Mouse (Mus musculus) ES-Bruce4 (cell line): Measurements from ENCODE around the gene Chrnb1.

Source experiments
- CTCF ChIP-seq: IDR thresholded peaks from one replicate; pipeline ENCODE4 v1.8.1; 2011; ENCODE audit warnings: low read depth, low read length
- EP300 ChIP-seq: IDR thresholded peaks from 2 replicates; pipeline ENCODE4 v1.6.1; 2011; ENCODE audit warnings: low read depth, low read length; ENCODE audit not compliant: insufficient read depth
- POLR2A ChIP-seq: IDR thresholded peaks from one replicate; pipeline ENCODE4 v1.8.1; 2011; ENCODE audit warnings: low read length; ENCODE audit not compliant: insufficient read depth

- TF ChIP-seq CTCF, result no peak
- no peak for TF ChIP-seq POLR2A
- TF ChIP-seq EP300, result no peak
These were observed 38.3 kb upstream of the Chrnb1 start for GRCm38 (mm10) chr11:69834001-69834549.
